Mouse (Mus musculus) monocyte, adult 2 months (primary cell): ENCODE measurements around the gene AI464131.

Source experiments
- DNase-seq, 2 experiments: peaks; one replicate each; pipeline ENCODE4 v3.0.0; 2022; ENCODE audit warnings: low spot score in 2 of 2, low read depth in 1 of 2

AI464131 gene

GRCm38 (mm10) chr4:41502986-41503412, at the start of gene AI464131:
Gene AI464131 (minus strand): TSS chr4:41503076.
- DNase-seq, result peak; percentile 72

- DNase-seq, result peak in 1 of 2 experiments; percentile 49
These were observed 49.7 kb upstream of the AI464131 start for GRCm38 (mm10) chr4:41552529-41552928.

GRCm38 (mm10) chr4:41547086-41547485, 44.2 kb upstream of the AI464131 start:
- DNase-seq, result no peak

- no peak for DNase-seq
These were observed 43.1 kb upstream of the AI464131 start for GRCm38 (mm10) chr4:41545985-41546384.

GRCm38 (mm10) chr4:41542136-41542535, 39.3 kb upstream of the AI464131 start:
- no peak for DNase-seq

- DNase-seq, result no peak
These were observed 32.0 kb upstream of the AI464131 start for GRCm38 (mm10) chr4:41534866-41535265.

- no peak for DNase-seq
These were observed 29.5 kb upstream of the AI464131 start for GRCm38 (mm10) chr4:41532420-41532819.

- DNase-seq, result no peak
These were observed 25.1 kb upstream of the AI464131 start for GRCm38 (mm10) chr4:41527996-41528395.

GRCm38 (mm10) chr4:41527076-41527475, 24.2 kb upstream of the AI464131 start:
- no peak for DNase-seq

- DNase-seq, result no peak
These were observed 23.7 kb upstream of the AI464131 start for GRCm38 (mm10) chr4:41526553-41526952.

GRCm38 (mm10) chr4:41524829-41525228, 22.0 kb upstream of the AI464131 start:
- DNase-seq, result no peak

GRCm38 (mm10) chr4:41523839-41524238, 21.0 kb upstream of the AI464131 start:
- DNase-seq, result no peak

GRCm38 (mm10) chr4:41522788-41523187, 19.9 kb upstream of the AI464131 start:
- no peak for DNase-seq

- DNase-seq, result no peak
These were observed 19.3 kb upstream of the AI464131 start for GRCm38 (mm10) chr4:41522136-41522535.

GRCm38 (mm10) chr4:41520641-41521040, 17.8 kb upstream of the AI464131 start:
- DNase-seq, result no peak

- DNase-seq, result no peak
These were observed 16.3 kb upstream of the AI464131 start for GRCm38 (mm10) chr4:41519195-41519594.

GRCm38 (mm10) chr4:41518349-41518748, 15.5 kb upstream of the AI464131 start:
- DNase-seq, result no peak

GRCm38 (mm10) chr4:41517233-41517632, 14.4 kb upstream of the AI464131 start, which contains the start of gene 1110017D15Rik:
Gene 1110017D15Rik (minus strand): TSS chr4:41517333.
- no peak for DNase-seq

GRCm38 (mm10) chr4:41513714-41514113, 10.8 kb upstream of the AI464131 start:
- no peak for DNase-seq

- DNase-seq, result no peak
These were observed 10.4 kb upstream of the AI464131 start for GRCm38 (mm10) chr4:41513309-41513708.

- DNase-seq, result no peak
These were observed 5.1 kb upstream of the AI464131 start for GRCm38 (mm10) chr4:41507998-41508397.

GRCm38 (mm10) chr4:41507326-41507924, 4.5 kb upstream of the AI464131 start:
- no peak for DNase-seq

GRCm38 (mm10) chr4:41506906-41507305, 4.0 kb upstream of the AI464131 start:
- DNase-seq, result peak; percentile 22 to 67
